Mouse (Mus musculus) neural tube, embryonic 14.5 days (tissue): ENCODE results near the gene Rnf44. TPM values are rescaled to one million over a fixed set of nuclear protein-coding genes. Genes with fewer than 3 reads are reported as not detected.

ENCODE experiments used
- ATAC-seq: fragments of 200-750 bp; cut with Nextera tagmentation; 2 replicates; pipeline ENCODE4 v1.8.0; 2017; ENCODE audit warnings: low read depth, mild to moderate bottlenecking, moderate TSS enrichment, moderate library complexity
- H3K27ac ChIP-seq: fragments of 300-500 bp; sonication (generic); 2 replicates; pipeline ENCODE4 v1.5.1; 2014; ENCODE audit warnings: low read depth, mild to moderate bottlenecking, control low read depth, low read length, moderate library complexity, mixed read lengths
- H3K27me3 ChIP-seq: fragments of 300-500 bp; sonication (generic); 2 replicates; pipeline ENCODE4 v1.6.1; 2014; ENCODE audit warnings: low read length; ENCODE audit not compliant: control insufficient read depth, insufficient read depth
- H3K36me3 ChIP-seq: fragments of 300-500 bp; sonication (generic); 2 replicates; pipeline ENCODE4 v1.6.1; 2014; ENCODE audit warnings: low read length, mixed read lengths; ENCODE audit not compliant: control insufficient read depth, insufficient read depth
- H3K4me1 ChIP-seq: fragments of 300-500 bp; sonication (generic); 2 replicates; pipeline ENCODE4 v1.6.1; 2014; ENCODE audit warnings: low read length; ENCODE audit not compliant: control insufficient read depth, insufficient read depth
- H3K4me2 ChIP-seq: fragments of 300-500 bp; sonication (generic); 2 replicates; pipeline ENCODE4 v1.6.1; 2014; ENCODE audit warnings: mild to moderate bottlenecking, low read depth, low read length, control low read depth
- H3K4me3 ChIP-seq: fragments of 300-500 bp; sonication (generic); 2 replicates; pipeline ENCODE4 v1.5.1; 2014; ENCODE audit warnings: low read depth, low read length, control low read depth, mixed read lengths
- H3K9ac ChIP-seq: fragments of 300-500 bp; sonication (generic); replicated peaks from 2 replicates; pipeline ENCODE4 v1.6.1; 2014; ENCODE audit warnings: low read depth, mild to moderate bottlenecking, control low read depth, low read length, mixed read lengths
- H3K9me3 ChIP-seq: fragments of 300-500 bp; sonication (generic); 2 replicates; pipeline ENCODE4 v1.6.1; 2016; ENCODE audit warnings: low read length; ENCODE audit not compliant: control insufficient read depth
- WGBS: fragments of 180-500 bp; shearing (Covaris S2); extraction: QIAGEN DNeasy Blood & Tissue Kit; methylation state at CpG from one replicate; pipeline ENCODE4 v1.1.7; 2014; 5-methylcytosine and 5-hydroxymethylcytosine counted together
- polyA plus RNA-seq: library from polyadenylated mRNA; unstranded; fragments of >200 nt; fragmentation: Nextera tagmentation; extraction: Ambion mirVana; gene quantifications from 2 replicates; pipeline ENCODE4 v1.2.1, GENCODE M21; 2014

Rnf44 gene
- 78.5 and 88.3 TPM in 2 replicates for polyA plus RNA-seq

DNA sequence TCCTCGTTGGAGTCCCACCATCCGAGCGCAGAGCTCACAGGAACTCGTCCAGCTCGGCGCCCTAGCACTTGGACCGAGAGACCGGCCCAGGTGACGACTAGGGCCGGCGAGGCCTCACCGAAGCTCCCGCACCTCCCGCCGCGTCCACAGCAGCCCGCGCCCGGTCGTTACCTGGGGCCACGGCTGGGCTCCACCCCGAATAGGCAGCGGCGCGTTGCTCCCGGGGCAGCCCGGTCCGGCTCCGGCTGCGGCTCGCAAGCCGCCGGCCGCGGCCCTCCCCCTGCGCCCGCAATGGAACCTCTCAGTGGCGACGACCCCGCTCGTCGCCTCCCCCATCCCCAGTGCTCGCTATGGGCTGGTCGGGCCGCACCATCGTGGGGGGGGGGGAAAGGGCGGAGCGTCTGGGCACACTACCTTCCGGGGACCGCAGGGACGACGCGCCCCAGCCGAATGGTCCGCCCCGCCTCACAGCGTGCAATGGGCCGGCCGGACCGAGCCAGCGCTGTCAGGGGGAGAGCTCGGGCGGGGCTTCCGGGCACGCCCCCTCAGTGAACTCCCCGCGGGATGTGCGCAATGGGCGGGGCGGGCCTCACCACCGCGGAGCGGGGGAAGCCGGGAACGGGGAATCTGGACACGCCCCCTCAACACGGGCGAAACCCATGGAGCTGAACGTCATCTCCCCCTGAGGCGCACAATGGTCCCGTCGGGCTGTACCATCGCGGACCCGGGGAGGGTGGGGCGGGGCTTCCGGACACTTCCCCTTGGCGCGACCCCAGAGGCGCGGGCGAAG lies at the start of gene Rnf44:
Rnf44 (minus strand) TSS at position 350 of the 790 bp plus-strand sequence.
- peaks cover 16% of the 10 kb centered on the region for H3K4me1 ChIP-seq
- no peaks in the 10 kb centered on the region for H3K9me3 ChIP-seq
- H3K27me3 ChIP-seq, result no peaks in the 10 kb centered on the region
- peak within 1 kb of the TSS; percentile 95 for H3K4me3 ChIP-seq
- peak within 1 kb of the TSS; percentile 95 for H3K4me2 ChIP-seq
- H3K9ac ChIP-seq, result peak within 1 kb of the TSS; percentile 92
- H3K27ac ChIP-seq, result peak within 1 kb of the TSS; percentile 93
- ATAC-seq, result peak; percentile 97
- no peaks in the 10 kb centered on the region for H3K36me3 ChIP-seq
- under 1% methylated on average over 62 of the region's 92 CpGs for WGBS

DNA sequence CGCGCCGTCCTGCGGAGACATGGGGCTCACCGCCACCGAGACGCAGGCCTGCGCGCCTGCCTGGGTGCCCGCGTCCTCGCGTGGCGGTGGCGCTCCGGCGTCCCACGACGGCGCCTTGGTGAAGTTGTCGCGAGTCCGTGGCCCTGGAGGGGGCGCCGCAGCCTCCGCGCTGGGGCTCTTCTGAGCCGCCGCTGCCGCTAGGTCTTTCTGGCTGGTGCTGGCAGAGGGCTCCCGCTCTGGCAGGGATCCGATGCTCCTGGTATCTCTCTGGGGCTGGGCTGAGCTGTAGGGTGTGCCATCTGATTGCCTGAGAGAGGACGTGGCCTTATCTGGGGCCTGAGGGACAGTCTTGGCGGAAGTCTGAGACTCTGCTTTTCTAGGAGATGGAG lies 44.5 kb upstream of the Rnf44 start:
- peak overlapping the region; percentile 39 for H3K4me2 ChIP-seq
- peaks cover 6% of the 10 kb centered on the region; the same call in 1 of the 2 replicates for H3K4me1 ChIP-seq
- H3K27me3 ChIP-seq, result peaks cover 11% of the 10 kb centered on the region
- no peak for ATAC-seq
- no peaks in the 10 kb centered on the region for H3K9me3 ChIP-seq
- peak overlapping the region; percentile 5; the same call in 1 of the 2 replicates for H3K4me3 ChIP-seq
- no peak overlapping the region for H3K9ac ChIP-seq
- WGBS, result 6% methylated on average over 33 of the region's 34 CpGs
- H3K27ac ChIP-seq, result no peak overlapping the region
- peaks cover 40% of the 10 kb centered on the region for H3K36me3 ChIP-seq

DNA sequence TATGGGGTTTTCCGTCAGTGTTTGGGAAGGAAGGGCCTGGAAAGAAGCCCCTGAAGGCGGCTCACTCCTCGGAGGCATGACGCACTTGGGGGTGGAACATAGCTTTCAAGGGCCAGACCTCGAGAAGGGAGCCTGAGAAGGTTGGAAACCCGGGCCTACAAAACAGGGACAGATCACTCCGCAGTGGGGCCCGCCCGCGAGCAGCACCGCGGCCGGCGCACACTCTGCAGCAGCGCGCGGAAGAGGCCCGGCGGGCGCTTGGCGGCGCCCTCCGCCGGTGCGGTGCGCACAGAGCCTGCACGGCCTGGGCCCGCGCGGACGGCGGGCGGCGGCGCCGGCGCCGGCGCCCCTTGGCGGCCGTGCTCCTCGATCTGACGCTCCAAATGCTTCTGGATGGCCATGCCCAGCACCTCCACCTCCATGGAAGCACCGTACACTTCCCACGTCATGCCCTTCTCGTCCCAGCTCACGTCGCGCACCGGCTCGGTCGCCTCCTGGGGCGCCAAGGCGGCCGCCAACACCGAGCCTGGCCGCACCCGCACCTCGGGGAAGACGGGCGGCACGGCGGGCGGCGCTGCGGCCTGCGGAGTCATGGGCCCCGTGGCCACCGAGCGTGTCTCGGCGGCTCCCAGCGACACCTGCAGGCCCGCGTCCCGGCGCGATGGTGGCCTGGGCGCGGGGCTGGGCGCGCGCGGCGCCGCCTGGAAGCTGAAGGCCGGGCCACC lies 43.9 kb upstream of the Rnf44 start:
- no peak overlapping the region for H3K27ac ChIP-seq
- H3K9ac ChIP-seq, result no peak overlapping the region
- H3K4me2 ChIP-seq, result peak overlapping the region; percentile 39
- peak; percentile 52; the same call in 1 of the 2 replicates for ATAC-seq
- peak overlapping the region; percentile 5; the same call in 1 of the 2 replicates for H3K4me3 ChIP-seq
- H3K27me3 ChIP-seq, result peaks cover 11% of the 10 kb centered on the region
- peaks cover 40% of the 10 kb centered on the region for H3K36me3 ChIP-seq
- 2% methylated on average over 71 of the region's 87 CpGs for WGBS
- H3K4me1 ChIP-seq, result peaks cover 6% of the 10 kb centered on the region; the same call in 1 of the 2 replicates
- no peaks in the 10 kb centered on the region for H3K9me3 ChIP-seq

DNA sequence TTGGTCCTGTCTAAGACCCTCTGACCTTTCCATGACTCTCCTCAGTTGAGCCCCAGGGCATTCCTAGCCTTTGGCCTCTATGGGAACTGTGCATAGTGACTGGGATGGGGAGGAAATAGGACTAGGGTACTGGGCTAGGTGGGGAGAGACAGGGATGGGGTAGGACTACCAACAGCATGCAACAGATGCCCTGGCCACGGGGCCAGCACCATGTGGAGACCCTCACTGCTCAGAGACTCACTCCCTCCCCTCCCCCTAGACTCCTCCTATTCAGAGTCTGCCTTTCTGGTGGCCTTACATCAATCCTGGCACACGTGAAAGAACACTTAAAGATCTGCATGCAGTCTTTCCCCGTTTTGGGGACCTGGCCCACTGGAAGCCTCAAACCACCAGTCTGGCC lies 43.2 kb upstream of the Rnf44 start:
- H3K36me3 ChIP-seq, result peaks cover 40% of the 10 kb centered on the region
- no peak for ATAC-seq

DNA sequence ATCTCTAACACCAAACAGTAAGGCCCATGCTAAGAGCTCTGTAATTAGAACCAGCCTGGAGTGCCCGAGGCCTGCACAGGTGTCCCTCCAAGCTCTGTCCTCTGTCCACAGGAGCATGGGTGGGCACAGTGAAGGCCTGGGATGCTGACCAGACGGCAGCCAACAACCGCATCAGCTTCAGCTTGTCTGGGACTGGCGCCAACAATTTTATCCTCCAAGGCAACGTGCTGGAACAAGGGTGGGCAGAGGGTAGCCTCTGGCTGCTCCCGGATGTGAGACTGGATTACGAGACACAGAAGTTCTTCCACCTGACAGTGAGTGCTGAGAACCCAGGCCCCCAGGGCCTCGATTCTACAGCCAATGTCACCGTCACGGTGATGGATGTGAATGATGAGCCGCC lies 32.4 kb upstream of the Rnf44 start:
- Histone ChIP-seq H3K9ac (no peak overlapping the region), H3K27me3 (no peaks in the 10 kb centered on the region), H3K27ac (no peak overlapping the region), H3K4me3 (no peak overlapping the region), H3K4me1 (no peaks in the 10 kb centered on the region), H3K36me3 (no peaks in the 10 kb centered on the region), H3K9me3 (no peaks in the 10 kb centered on the region), H3K4me2 (no peak overlapping the region)
- WGBS, result 59% methylated on average over 11 of the region's 11 CpGs
- ATAC-seq, result no peak

More for the DNA sequence above, 43.2 kb upstream of the Rnf44 start:
- no peak overlapping the region for H3K9ac ChIP-seq
- WGBS, result 34% methylated on average over 3 of the region's 3 CpGs
- H3K4me1 ChIP-seq, result peaks cover 6% of the 10 kb centered on the region; the same call in 1 of the 2 replicates
- no peak overlapping the region for H3K27ac ChIP-seq
- H3K4me2 ChIP-seq, result no peak overlapping the region
- H3K9me3 ChIP-seq, result no peaks in the 10 kb centered on the region
- H3K27me3 ChIP-seq, result peaks cover 11% of the 10 kb centered on the region
- no peak overlapping the region for H3K4me3 ChIP-seq

DNA sequence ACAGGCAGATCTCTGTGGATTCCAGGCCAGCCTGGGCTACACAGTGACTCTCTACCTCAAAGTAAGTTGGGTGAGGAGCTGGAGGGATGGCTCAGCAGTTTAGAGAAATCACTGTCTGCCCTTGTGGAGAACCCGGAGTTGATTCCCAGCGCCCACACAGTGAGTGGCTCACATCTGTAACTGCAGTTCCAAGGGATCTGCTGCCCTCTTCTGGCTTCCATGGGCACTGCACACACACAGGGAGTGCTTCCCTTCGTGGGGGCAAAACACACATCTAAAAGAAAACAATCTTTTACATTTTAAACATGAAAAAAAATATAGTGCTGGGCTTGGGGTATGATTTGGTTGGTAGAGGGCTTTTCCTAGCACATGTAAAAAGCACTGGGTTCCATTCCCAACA lies 29.4 kb upstream of the Rnf44 start:
- Histone ChIP-seq H3K9me3 (no peaks in the 10 kb centered on the region), H3K27ac (no peak overlapping the region), H3K36me3 (no peaks in the 10 kb centered on the region), H3K4me2 (no peak overlapping the region), H3K9ac (no peak overlapping the region), H3K27me3 (no peaks in the 10 kb centered on the region), H3K4me1 (no peaks in the 10 kb centered on the region), H3K4me3 (no peak overlapping the region)
- 93% methylated on average over 3 of the region's 3 CpGs for WGBS
- no peak for ATAC-seq

DNA sequence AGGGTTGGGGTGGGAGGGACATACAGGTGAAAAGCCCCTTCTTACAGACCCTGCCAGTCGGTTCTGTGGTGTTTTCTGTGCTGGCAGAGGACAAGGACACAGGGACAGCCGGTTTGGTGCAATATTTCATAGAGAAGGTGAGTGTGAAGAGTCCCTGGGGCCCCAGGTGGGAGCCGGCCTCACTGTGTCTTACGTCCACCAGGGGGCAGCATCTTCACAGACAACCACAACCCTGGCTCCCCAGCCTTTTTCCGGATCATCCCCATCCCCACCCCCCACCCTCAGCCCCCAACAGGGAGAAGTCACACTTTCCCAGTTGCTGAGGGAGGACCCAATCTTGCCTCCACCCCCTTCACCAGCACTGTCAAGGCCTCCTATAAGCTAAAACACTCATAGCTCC lies 23.2 kb upstream of the Rnf44 start:
- no peaks in the 10 kb centered on the region for H3K36me3 ChIP-seq
- H3K4me2 ChIP-seq, result no peak overlapping the region
- no peaks in the 10 kb centered on the region for H3K4me1 ChIP-seq
- 5% methylated on average over 5 of the region's 5 CpGs for WGBS
- no peaks in the 10 kb centered on the region for H3K9me3 ChIP-seq
- peak; percentile 24; the same call in 1 of the 2 replicates for ATAC-seq
- H3K27ac ChIP-seq, result no peak overlapping the region
- no peak overlapping the region for H3K4me3 ChIP-seq
- H3K27me3 ChIP-seq, result no peaks in the 10 kb centered on the region
- H3K9ac ChIP-seq, result no peak overlapping the region

DNA sequence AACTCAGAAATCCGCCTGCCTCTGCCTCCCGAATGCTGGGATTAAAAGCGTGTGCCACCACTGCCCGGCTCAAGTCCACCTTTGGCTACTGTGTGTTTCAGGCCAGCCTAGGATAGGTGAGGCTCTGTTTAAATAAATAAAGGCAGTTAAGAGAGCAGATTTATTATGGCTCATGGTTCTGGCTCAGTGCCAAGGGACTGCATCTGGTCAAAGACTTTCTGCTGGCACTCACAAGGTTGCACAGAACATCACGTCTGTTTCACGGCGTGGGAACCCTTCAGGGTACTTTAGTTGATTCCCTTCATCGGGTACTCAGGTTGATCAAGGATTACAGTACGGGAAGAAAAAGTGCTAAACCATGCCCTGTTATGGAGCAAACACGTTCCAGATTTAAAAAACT lies 21.3 kb upstream of the Rnf44 start:
- Histone ChIP-seq H3K27me3 (no peaks in the 10 kb centered on the region), H3K9ac (no peak overlapping the region), H3K4me3 (no peak overlapping the region), H3K4me2 (no peak overlapping the region), H3K36me3 (no peaks in the 10 kb centered on the region), H3K27ac (no peak overlapping the region), H3K9me3 (no peaks in the 10 kb centered on the region), H3K4me1 (no peaks in the 10 kb centered on the region)
- WGBS, result 64% methylated on average over 10 of the region's 10 CpGs
- no peak for ATAC-seq

DNA sequence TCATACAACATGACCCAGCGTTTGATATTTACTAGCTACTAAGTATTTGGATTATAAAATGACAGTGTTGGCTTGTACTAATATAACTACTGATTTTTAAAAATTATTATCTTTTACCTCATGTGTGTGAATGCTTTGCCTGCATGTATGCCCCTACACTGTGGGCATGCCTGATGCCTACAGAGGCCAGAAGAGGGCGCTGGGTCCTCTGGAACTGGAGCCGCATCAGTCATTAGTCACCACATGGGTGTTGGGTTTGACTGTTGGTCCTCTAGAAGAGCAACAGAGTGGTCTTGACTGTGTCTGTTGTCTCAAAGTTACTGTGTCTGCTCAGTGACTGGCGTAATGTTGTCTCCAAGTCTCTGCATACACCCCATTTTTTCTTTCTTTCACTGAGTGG lies 20.7 kb upstream of the Rnf44 start:
- Histone ChIP-seq H3K4me3 (no peak overlapping the region), H3K4me1 (no peaks in the 10 kb centered on the region), H3K4me2 (no peak overlapping the region), H3K27ac (no peak overlapping the region), H3K9ac (no peak overlapping the region), H3K27me3 (no peaks in the 10 kb centered on the region), H3K9me3 (no peaks in the 10 kb centered on the region), H3K36me3 (no peaks in the 10 kb centered on the region)
- 36% methylated on average over 4 of the region's 4 CpGs for WGBS
- ATAC-seq, result no peak
